Mouse (Mus musculus): Measurements from ENCODE around the gene Itga9.

GRCm38 (mm10) chr9:118571701-118572100, 34.8 kb upstream of the Itga9 start:
- TF ChIP-seq EP300 (IDR thresholded peaks at IDR 0.05; ENCODE audit: low read depth) (no peak), CTCF (IDR thresholded peaks at IDR 0.05; ENCODE audit: low read depth) (no peak)

Data from liver, embryonic 14.5 days (tissue).